Mouse (Mus musculus) right cerebral cortex, postnatal 4 days (tissue): ENCODE measurements around the gene Skint1.
"Not testable (repeated sequence)": the region's sequence is repeated elsewhere in the genome, so short reads cannot be mapped to it uniquely, and the experiment has no call there.

Experiments used
- DNase-seq: peaks from one replicate; pipeline ENCODE4 v3.0.0-alpha.2; 2022

Gene Skint1

DNA sequence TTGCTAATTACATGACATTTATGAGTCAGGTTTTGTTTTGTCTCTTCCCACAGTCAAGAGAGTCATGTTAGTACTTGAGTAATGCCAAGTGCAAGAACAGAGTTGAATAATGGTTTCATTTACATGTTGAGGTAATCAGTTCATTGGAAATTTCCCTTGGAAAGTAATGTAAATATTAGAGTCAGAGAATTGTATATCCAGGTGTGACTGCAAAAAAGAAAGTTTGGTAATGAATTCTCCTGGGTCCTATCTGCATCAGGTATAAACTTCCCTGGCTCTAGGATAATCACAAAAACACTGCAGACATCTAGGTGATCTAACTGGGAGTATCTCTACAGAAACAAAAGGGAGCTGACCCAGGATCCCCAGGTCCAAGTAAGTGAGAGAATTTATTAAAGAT, at the start of gene Skint1:
Gene Skint1 (plus strand): TSS at position 301 of the 400 bp plus-strand sequence.
- no peak for DNase-seq

DNA sequence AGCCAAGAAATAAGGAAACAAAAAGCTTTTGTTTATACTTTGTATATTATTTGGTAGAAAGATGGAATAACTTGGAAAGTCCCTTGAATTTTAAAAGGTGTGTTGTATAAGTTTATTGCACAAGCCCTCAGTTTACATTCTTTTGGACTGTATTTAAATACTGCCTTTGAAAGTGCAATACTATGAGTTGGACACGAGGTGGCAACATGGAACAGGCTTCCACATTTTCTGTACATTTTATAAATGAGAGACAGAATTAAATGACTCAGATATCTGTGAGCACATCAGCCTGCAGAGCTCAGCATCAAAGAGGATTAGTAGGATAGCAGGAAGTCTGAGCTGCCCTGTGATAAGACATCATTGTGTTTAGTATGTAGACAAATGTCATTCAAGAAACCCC, 44.8 kb upstream of the Skint1 start:
- no peak for DNase-seq

DNA sequence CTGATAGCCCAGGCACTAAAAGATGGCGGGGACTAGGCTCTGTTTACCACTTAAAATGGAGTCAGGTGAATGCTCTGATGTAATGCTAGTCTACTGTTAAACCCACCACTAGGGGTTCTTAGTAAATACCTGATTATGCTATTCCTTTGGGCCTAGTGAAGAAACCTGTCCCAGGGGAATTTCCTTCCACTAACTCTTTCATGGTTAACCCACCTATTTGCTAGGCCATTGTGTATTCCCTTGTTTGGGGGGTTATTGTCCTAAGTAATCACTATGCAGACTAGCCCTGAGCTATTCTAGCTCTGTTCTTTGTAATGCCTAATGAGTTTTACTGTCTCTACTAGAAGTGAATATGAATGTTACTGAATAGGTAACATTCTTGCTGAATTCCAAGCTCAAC, 42.8 kb upstream of the Skint1 start:
- DNase-seq, result not testable (repeated sequence)

DNA sequence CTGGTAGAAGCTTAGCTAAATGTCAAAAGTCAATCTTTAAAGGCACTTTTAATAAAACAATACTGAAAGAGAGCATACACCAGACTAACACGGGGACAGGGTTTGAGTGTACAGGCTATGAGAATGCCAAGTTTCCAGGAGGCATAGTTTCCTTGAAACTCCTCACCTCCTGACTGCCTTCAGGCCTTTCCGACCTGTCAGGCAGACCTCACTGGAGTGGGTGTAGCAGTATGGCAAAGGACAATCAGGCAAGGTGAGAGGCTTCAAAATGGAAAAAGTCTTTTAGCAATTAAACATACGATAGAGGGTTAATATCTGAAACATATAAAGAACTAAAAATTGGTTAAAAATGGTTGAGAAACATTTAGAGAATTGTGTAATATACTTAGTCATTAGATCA, 42.4 kb upstream of the Skint1 start:
- no peak for DNase-seq

DNA sequence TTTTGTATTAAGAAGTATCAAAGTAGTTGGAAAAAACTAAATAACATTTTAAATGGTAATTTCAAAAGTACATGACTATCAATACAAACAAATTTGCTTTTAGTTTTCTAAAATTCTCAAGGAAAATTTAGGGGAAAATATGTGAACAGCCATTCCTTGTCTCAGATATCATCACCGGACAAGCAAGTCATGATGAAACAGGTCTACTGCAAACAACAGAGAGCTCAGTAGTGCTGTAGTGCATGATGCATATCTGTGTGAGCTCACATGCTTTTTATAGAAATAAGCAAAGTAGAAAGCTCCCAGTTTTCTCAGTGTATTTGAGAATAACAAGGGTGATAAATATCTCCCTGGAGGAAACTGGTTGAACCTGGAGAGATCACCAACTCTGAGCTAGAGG, 33.4 kb upstream of the Skint1 start, which contains the start of gene Skint7:
Gene Skint7 (plus strand): TSS at position 301 of the 400 bp plus-strand sequence.
- no peak for DNase-seq

DNA sequence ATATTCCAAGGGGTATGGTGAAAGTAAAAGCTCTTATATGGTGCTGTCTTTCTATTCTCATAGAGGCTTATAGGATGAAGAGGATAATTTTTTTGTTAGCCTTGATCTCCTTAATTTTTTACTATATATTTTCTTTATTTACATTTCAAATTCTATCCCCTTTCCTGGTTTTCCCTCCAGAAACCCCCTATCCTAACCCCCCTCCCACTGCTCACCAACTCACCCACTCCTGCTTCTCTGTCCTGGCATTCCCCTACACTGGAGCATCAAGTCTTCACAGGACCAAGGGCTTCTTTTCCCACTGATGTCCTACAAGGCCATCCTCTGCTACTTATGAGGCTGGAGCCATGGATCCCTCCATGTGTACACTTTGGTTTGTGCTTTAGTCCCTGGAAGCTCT, 65.6 kb downstream of the Skint1 start, which contains the start of gene Skint4:
Gene Skint4 (plus strand): TSS at position 301 of the 400 bp plus-strand sequence.
- no peak for DNase-seq
